Mouse (Mus musculus) ES-E14 (cell line): ENCODE measurements at regions not wholly inside any gene's neighbourhood (a gene's known extent, or its start where the extent isn't known, plus 50 kb on each side); places are given as distances from the start of the nearest gene placed in this dataset.

Experiments used
- DNase-seq: peaks from one replicate; pipeline ENCODE4 v3.0.0-alpha.2; 2013; ENCODE audit warnings: low read depth, low spot score
- H3K27ac ChIP-seq: 2 replicates; pipeline ENCODE4 v1.5.1; 2012; ENCODE audit warnings: low read depth, mild to moderate bottlenecking, low read length, moderate library complexity, mixed read lengths; ENCODE audit not compliant: poor library complexity, insufficient read depth, severe bottlenecking
- H3K36me3 ChIP-seq: 2 replicates; pipeline ENCODE4 v1.6.1; 2012; ENCODE audit warnings: mild to moderate bottlenecking, low read length, moderate library complexity, mixed read lengths; ENCODE audit not compliant: control insufficient read depth, poor library complexity, insufficient read depth, severe bottlenecking
- H3K4me1 ChIP-seq, 2 experiments: fragments of 150-350 bp in 1 of 2; sonication (generic) in 1 of 2; 2 replicates each; pipeline ENCODE4 v1.6.1; 2012; ENCODE audit warnings: low read length in 2 of 2, mild to moderate bottlenecking in 1 of 2, mixed read lengths in 1 of 2; ENCODE audit not compliant: control insufficient read depth in 2 of 2, insufficient read depth in 2 of 2, poor library complexity in 1 of 2
- H3K4me3 ChIP-seq, 2 experiments: fragments of 150-350 bp in 1 of 2; sonication (generic) in 1 of 2; 2 replicates each; pipeline ENCODE4 v1.5.1; 2012; ENCODE audit warnings: low read length in 2 of 2, low read depth in 1 of 2, mild to moderate bottlenecking in 1 of 2, mixed read lengths in 1 of 2; ENCODE audit not compliant: insufficient read depth in 1 of 2, poor library complexity in 1 of 2, severe bottlenecking in 1 of 2
- H3K9ac ChIP-seq: 2 replicates; pipeline ENCODE4 v1.6.1; 2012; ENCODE audit warnings: low read depth, mild to moderate bottlenecking, low read length, mixed read lengths; ENCODE audit not compliant: poor library complexity, insufficient read depth, severe bottlenecking
- H3K9me3 ChIP-seq: fragments of 150-350 bp; sonication (generic); 2 replicates; pipeline ENCODE4 v1.6.1; 2012; ENCODE audit warnings: low read depth, mild to moderate bottlenecking, low read length; ENCODE audit not compliant: control insufficient read depth, insufficient read depth
- CHD2 ChIP-seq: IDR thresholded peaks from 2 replicates; pipeline ENCODE4 v1.6.1; 2014; ENCODE audit warnings: mild to moderate bottlenecking, low read depth, low read length, inconsistent platforms
- HCFC1 ChIP-seq: IDR thresholded peaks from 2 replicates; pipeline ENCODE4 v1.6.1; 2012; ENCODE audit warnings: low read length, inconsistent platforms, borderline replicate concordance; ENCODE audit not compliant: insufficient read depth
- MAFK ChIP-seq: IDR thresholded peaks from 2 replicates; pipeline ENCODE4 v1.6.1; 2014; ENCODE audit warnings: mild to moderate bottlenecking, low read depth, low read length, inconsistent platforms; ENCODE audit not compliant: insufficient read depth
- ZC3H11A ChIP-seq: IDR thresholded peaks from 2 replicates; pipeline ENCODE4 v1.6.1; 2012; ENCODE audit warnings: low read depth, mild to moderate bottlenecking, inconsistent platforms, low read length, borderline replicate concordance
- ZNF384 ChIP-seq: IDR thresholded peaks from 2 replicates; pipeline ENCODE4 v1.6.1; 2012; ENCODE audit warnings: low read depth, low read length, inconsistent platforms
- in situ Hi-C, 2 experiments: fragments of 600-800 bp; cut with MboI; formaldehyde crosslinking; loops; one replicate each; pipeline ENCODE4 v1.15.1; 2025; ENCODE audit warnings: low sequenced_read_pairs in 2 of 2, inconsistent platforms in 1 of 2; ENCODE audit not compliant: unreplicated experiment in 2 of 2

DNA sequence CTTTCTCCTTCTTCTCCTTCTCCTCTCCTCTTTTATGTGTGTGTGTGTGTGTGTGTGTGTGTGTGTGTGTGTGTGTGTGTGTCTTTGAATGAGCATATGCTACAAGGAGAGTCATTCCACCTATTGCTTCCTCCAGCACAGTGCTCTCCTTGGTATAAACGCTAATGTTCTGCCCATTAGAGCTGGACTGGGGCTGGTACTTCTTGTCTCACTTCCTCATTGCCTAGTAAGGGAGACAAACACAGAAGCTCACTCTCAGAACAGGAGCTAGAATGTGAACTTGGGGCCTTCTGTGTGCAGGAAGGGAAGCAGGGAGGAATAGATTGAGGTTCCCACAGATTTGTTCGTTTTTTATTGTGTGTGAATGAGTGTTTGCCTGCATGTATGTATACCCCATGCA lies 54.9 kb upstream of the Shb start:
- TF ChIP-seq ZNF384 (no peak), HCFC1 (no peak)
- in situ Hi-C loops, result no loop called here
- Histone ChIP-seq H3K27ac (no peak overlapping the region), H3K9ac (no peak overlapping the region), H3K9me3 (no peaks in the 10 kb centered on the region), H3K4me1 (peaks cover 0 to 23% of the 10 kb centered on the region in 2 experiments; a peak in 3 of 4 replicates), H3K4me3 (no peak overlapping the region), H3K36me3 (no peaks in the 10 kb centered on the region)
- no peak for DNase-seq

GRCm38 (mm10) chr4:45586310-45586709 lies 54.0 kb upstream of the Shb start:
- Histone ChIP-seq H3K9me3 (no peaks in the 10 kb centered on the region), H3K9ac (no peak overlapping the region), H3K4me3 (no peak overlapping the region), H3K4me1 (peaks cover 0 to 22% of the 10 kb centered on the region in 2 experiments; a peak in 3 of 4 replicates), H3K36me3 (no peaks in the 10 kb centered on the region), H3K27ac (no peak overlapping the region)
- DNase-seq, result no peak
- TF ChIP-seq MAFK (no peak), HCFC1 (no peak), CHD2 (no peak), ZNF384 (no peak), ZC3H11A (no peak)
- in situ Hi-C loops, result no loop called here

- H3K9me3 ChIP-seq, result no peaks in the 10 kb centered on the region
- no peak overlapping the region for H3K4me3 ChIP-seq
- no peak overlapping the region for H3K27ac ChIP-seq
- in situ Hi-C loops, result no loop called here
- no peaks in the 10 kb centered on the region for H3K36me3 ChIP-seq
- no peak overlapping the region for H3K9ac ChIP-seq
- H3K4me1 ChIP-seq, result peaks cover 0 to 25% of the 10 kb centered on the region in 2 experiments; a peak in 2 of 4 replicates
- DNase-seq, result no peak
- TF ChIP-seq ZNF384, result no peak
- TF ChIP-seq ZC3H11A, result no peak
- no peak for TF ChIP-seq CHD2
- no peak for TF ChIP-seq HCFC1
- no peak for TF ChIP-seq MAFK
These were observed 53.0 kb upstream of the Shb start for GRCm38 (mm10) chr4:45585188-45585820.

DNA sequence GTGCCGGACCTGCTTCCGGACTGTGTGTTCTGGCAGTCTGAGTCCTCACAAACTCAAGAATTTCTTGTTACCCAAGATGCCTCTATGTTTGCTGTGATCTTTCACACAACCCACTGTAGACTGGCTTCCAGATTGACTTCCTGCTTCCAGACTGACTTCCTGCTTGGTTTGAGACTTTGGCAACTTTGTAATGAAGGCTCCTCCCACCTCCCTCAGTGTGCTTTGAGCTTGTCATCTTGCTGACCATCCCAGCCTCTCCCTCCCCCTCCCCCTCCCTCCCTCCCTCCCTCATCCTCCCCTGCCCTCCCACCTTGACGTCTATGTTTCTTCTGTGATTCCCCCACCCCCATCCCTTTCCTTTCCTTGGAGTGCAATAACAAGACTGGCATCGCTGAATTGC lies 51.7 kb upstream of the Shb start:
- DNase-seq, result no peak
- in situ Hi-C loops, result no loop called here
- Histone ChIP-seq H3K4me3 (no peak overlapping the region), H3K9ac (no peak overlapping the region), H3K4me1 (peaks cover 0 to 26% of the 10 kb centered on the region in 2 experiments; a peak in 2 of 4 replicates), H3K36me3 (no peaks in the 10 kb centered on the region), H3K9me3 (no peaks in the 10 kb centered on the region), H3K27ac (no peak overlapping the region)
- TF ChIP-seq CHD2 (no peak), MAFK (no peak), HCFC1 (no peak)

DNA sequence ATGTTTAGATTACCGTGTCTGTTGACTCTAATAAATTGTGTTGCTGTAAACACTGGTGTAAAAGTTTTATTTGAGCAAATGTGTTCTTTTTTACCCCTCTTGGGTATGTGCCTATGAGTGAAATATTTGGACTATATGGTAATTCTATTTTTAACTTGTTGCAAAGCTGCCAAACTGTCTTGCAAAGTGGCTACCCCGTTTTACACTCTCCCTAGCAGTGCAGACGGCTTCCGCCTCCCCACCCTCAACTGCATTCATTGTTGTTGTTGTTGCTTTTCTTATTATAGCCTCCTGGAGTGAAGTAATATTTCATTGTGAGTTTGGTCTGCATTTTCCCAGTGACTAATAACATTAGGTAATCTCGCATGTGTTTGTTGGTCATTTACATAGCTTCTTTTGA lies 50.2 kb upstream of the Shb start:
- DNase-seq, result no peak
- H3K36me3 ChIP-seq, result no peaks in the 10 kb centered on the region
- H3K9me3 ChIP-seq, result no peaks in the 10 kb centered on the region
- H3K4me3 ChIP-seq, result no peak overlapping the region
- in situ Hi-C loops, result no loop called here
- H3K9ac ChIP-seq, result no peak overlapping the region
- TF ChIP-seq CHD2 (no peak), MAFK (no peak), ZC3H11A (no peak), ZNF384 (no peak), HCFC1 (no peak)
- H3K27ac ChIP-seq, result no peak overlapping the region
- peaks cover 6 to 32% of the 10 kb centered on the region in 2 experiments; a peak in 3 of 4 replicates for H3K4me1 ChIP-seq
